Comparison of ENCODE assay signal across 7 mouse cellular contexts in the genomic region with DNA sequence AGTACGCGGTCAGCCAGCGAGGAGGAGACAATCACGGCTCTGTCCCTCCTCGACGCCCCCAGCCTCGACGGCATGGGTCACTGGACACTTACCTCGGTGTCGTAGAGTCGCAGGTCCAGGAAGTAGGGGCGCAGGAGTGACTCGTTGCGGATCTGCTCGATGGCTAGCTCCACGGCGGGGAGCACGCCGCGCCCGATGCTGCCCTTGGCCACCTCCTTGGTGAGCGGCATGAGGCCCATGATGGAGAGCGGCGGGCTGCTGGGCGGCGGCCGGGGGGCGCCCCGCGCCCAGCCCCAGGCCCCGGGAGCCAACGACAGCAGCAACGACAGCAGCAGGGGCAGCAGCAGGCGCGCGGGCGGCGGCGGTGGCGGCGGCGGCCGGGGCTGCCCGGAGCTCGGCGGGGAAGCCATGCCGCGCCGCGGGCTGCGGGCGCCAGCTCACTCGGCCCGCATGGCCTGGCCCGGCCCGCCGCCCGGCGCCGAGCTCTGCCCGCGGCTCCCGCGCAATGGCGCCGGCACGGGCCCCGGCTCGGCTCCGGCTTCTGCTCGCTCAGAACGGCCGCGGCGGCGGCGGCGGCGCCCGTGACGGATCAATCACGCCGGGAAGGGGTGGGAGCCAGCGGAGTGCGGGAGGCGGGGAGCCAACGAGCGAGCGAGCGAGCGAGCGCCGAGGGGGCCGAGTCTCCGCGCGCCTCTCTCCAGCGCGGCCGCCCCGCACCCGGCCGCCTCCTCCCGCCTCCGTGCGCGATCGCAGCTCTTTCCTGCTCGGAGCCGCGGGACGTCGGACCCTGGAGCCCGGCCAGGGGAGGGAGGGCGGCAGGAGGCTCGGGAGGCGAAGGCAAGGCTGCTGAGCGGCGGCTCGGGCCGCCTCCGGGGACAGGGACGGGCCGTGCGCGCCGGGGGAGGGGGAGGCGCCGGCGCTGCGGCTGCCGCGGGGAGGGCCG. TPM values are rescaled to one million over a fixed set of nuclear protein-coding genes. Genes with fewer than 3 reads are reported as not detected.
DNase-seq lines count a peak whose midpoint lies in the region; ATAC-seq and TF ChIP-seq lines count a peak whose summit lies in the region.

Gene Gabbr2, minus strand, starts transcription at position 858 of the 943 bp plus-strand sequence.

- H3K4me2 ChIP-seq in embryonic facial prominence, embryonic 14.5 days (ENCODE audit: low read depth, low read length), result peak within 1 kb of the TSS; percentile 95
- peak within 1 kb of the TSS; percentile 94 for H3K4me2 ChIP-seq in kidney, embryonic 15.5 days
- H3K4me2 ChIP-seq in limb, embryonic 15.5 days, result peak within 1 kb of the TSS; percentile 97

- H3K27me3 ChIP-seq in embryonic facial prominence, embryonic 14.5 days (replicated peaks; ENCODE audit: control insufficient read depth, insufficient read depth, low read length), result peaks cover 62% of the 10 kb centered on the region
- peaks cover 82% of the 10 kb centered on the region for H3K27me3 ChIP-seq in kidney, embryonic 15.5 days
- H3K27me3 ChIP-seq in limb, embryonic 15.5 days, result peaks cover 77% of the 10 kb centered on the region

- DNase-seq in ES-E14 (ENCODE audit: low read depth, low spot score) (no peak), ZHBTc4 (ENCODE audit: low read depth, low spot score) (peak; percentile 30)
- DNase-seq in embryonic facial prominence, embryonic 14.5 days (ENCODE audit: low spot score), result peak; percentile 33
- DNase-seq in right cerebral cortex, postnatal 14 days, result peak; percentile 72
- DNase-seq in spleen, adult 12 weeks (ENCODE audit: low spot score), result no peak

- WGBS in embryonic facial prominence, embryonic 14.5 days, result 2% methylated on average over 24 of the region's 134 CpGs
- under 1% methylated on average over 68 of the region's 134 CpGs for WGBS in kidney, embryonic 15.5 days
- 1% methylated on average over 80 of the region's 134 CpGs for WGBS in limb, embryonic 15.5 days

- peaks cover 0 to 5% of the 10 kb centered on the region in 2 experiments; a peak in 1 of 4 replicates for H3K4me1 ChIP-seq in ES-E14 (ENCODE audit: control insufficient read depth in 2 of 2, insufficient read depth in 2 of 2, low read length in 2 of 2, poor library complexity in 1 of 2)
- H3K4me1 ChIP-seq in embryonic facial prominence, embryonic 14.5 days (ENCODE audit: control insufficient read depth, insufficient read depth, low read length), result no peaks in the 10 kb centered on the region
- peaks cover 28% of the 10 kb centered on the region for H3K4me1 ChIP-seq in kidney, embryonic 15.5 days
- peaks cover 24% of the 10 kb centered on the region for H3K4me1 ChIP-seq in limb, embryonic 15.5 days

- ATAC-seq in embryonic facial prominence, embryonic 14.5 days (ENCODE audit: low read depth), result peak; percentile 35; the same call in 1 of the 2 replicates
- 0 out of 2 replicates have a peak, but pooled peaks have one; percentile 19 for ATAC-seq in kidney, embryonic 15.5 days (replicated peaks; ENCODE audit: low FRiP score)
- no peak for ATAC-seq in limb, embryonic 15.5 days (ENCODE audit: insufficient number of reproducible peaks, low FRiP score, low TSS enrichment, low read depth)

- no peaks in the 10 kb centered on the region for H3K36me3 ChIP-seq in ES-E14 (ENCODE audit: control insufficient read depth, insufficient read depth, low read length, poor library complexity, severe bottlenecking)
- no peaks in the 10 kb centered on the region for H3K36me3 ChIP-seq in embryonic facial prominence, embryonic 14.5 days (ENCODE audit: control insufficient read depth, insufficient read depth, low read length)
- H3K36me3 ChIP-seq in kidney, embryonic 15.5 days, result no peaks in the 10 kb centered on the region
- H3K36me3 ChIP-seq in limb, embryonic 15.5 days, result no peaks in the 10 kb centered on the region

- H3K9me3 ChIP-seq in ES-E14 (ENCODE audit: control insufficient read depth, insufficient read depth, low read depth, low read length), result no peaks in the 10 kb centered on the region
- no peaks in the 10 kb centered on the region for H3K9me3 ChIP-seq in embryonic facial prominence, embryonic 14.5 days (ENCODE audit: control insufficient read depth, low read length)
- no peaks in the 10 kb centered on the region for H3K9me3 ChIP-seq in kidney, embryonic 15.5 days (replicated peaks)
- no peaks in the 10 kb centered on the region for H3K9me3 ChIP-seq in limb, embryonic 15.5 days

- peak within 1 kb of the TSS; percentile 53 to 69; a peak in 3 of 4 replicates for H3K4me3 ChIP-seq in ES-E14 (ENCODE audit: insufficient read depth in 1 of 2, low read depth in 1 of 2, low read length in 2 of 2, poor library complexity in 1 of 2, severe bottlenecking in 1 of 2)
- H3K4me3 ChIP-seq in embryonic facial prominence, embryonic 14.5 days (ENCODE audit: low read depth, low read length), result peak within 1 kb of the TSS; percentile 56
- peak within 1 kb of the TSS; percentile 53 for H3K4me3 ChIP-seq in kidney, embryonic 15.5 days (replicated peaks)
- peak within 1 kb of the TSS; percentile 52 for H3K4me3 ChIP-seq in limb, embryonic 15.5 days

- in situ Hi-C loops in ES-E14 (cut with MboI; ENCODE audit: low sequenced_read_pairs in 2 of 2, unreplicated experiment in 2 of 2), result no loop called here

- no peak within 1 kb of the TSS for H3K9ac ChIP-seq in ES-E14 (ENCODE audit: insufficient read depth, low read depth, low read length, poor library complexity, severe bottlenecking)
- peak within 1 kb of the TSS; percentile 34 for H3K9ac ChIP-seq in embryonic facial prominence, embryonic 14.5 days (ENCODE audit: low read depth, low read length)
- no peak within 1 kb of the TSS for H3K9ac ChIP-seq in kidney, embryonic 15.5 days
- H3K9ac ChIP-seq in limb, embryonic 15.5 days, result no peak within 1 kb of the TSS

- H3K27ac ChIP-seq in ES-E14 (ENCODE audit: insufficient read depth, low read depth, low read length, poor library complexity, severe bottlenecking), result no peak within 1 kb of the TSS
- H3K27ac ChIP-seq in embryonic facial prominence, embryonic 14.5 days (replicated peaks; ENCODE audit: low read depth, low read length), result no peak within 1 kb of the TSS
- H3K27ac ChIP-seq in kidney, embryonic 15.5 days, result no peak within 1 kb of the TSS
- no peak within 1 kb of the TSS for H3K27ac ChIP-seq in limb, embryonic 15.5 days

TF ChIP-seq in ES-E14, 5 proteins besides CTCF, POLR2A, EP300 and RAD21:
- TF ChIP-seq ZNF384 (IDR thresholded peaks at IDR 0.05; ENCODE audit: low read depth, low read length) (no peak), HCFC1 (IDR thresholded peaks at IDR 0.05; ENCODE audit: borderline replicate concordance, insufficient read depth, low read length) (no peak), CHD2 (IDR thresholded peaks at IDR 0.05; ENCODE audit: low read depth, low read length) (no peak), ZC3H11A (IDR thresholded peaks at IDR 0.05; ENCODE audit: borderline replicate concordance, low read depth, low read length) (no peak), MAFK (IDR thresholded peaks at IDR 0.05; ENCODE audit: insufficient read depth, low read depth, low read length) (no peak)

RNA-seq across cellular contexts. Expression of gene Gabbr2, which starts in this region (rescaled TPM):
- 0.09 and 0.37 TPM in 2 replicates for total RNA-seq in ES-E14 (2012; rRNA removed)
- polyA plus RNA-seq in embryonic facial prominence, embryonic 14.5 days (2014; fragmentation: Nextera tagmentation; extraction: Ambion mirVana), result 0.64 and 0.78 TPM in 2 replicates
- polyA plus RNA-seq in kidney, embryonic 15.5 days (2015; fragmentation: Nextera tagmentation; extraction: Ambion mirVana), result 0.18 and 0.19 TPM in 2 replicates
- polyA plus RNA-seq in limb, embryonic 15.5 days (2015; fragmentation: Nextera tagmentation; extraction: Ambion mirVana), result 0.05 and 0.06 TPM in 2 replicates

Comparison
In these comparisons a context has a peak if more than half of its experiments do, and no peak if none do; other contexts are left out.
1. Peak in DNase-seq, ATAC-seq, H3K4me3 ChIP-seq, H3K9ac ChIP-seq and H3K4me2 ChIP-seq in embryonic facial prominence, embryonic 14.5 days; RNA of the gene not detected or under 1 TPM.
2. Peak in ATAC-seq, H3K4me3 ChIP-seq and H3K4me2 ChIP-seq in kidney, embryonic 15.5 days; RNA of the gene not detected or under 1 TPM.
3. DNase-seq: peak in ZHBTc4 (single experiment) and right cerebral cortex, postnatal 14 days (single experiment); none in ES-E14 (single experiment) and spleen, adult 12 weeks (single experiment).
4. Peak in every context shown above with its lines, with median percentiles within 50 percentile points of each other: H3K4me3 ChIP-seq and H3K4me2 ChIP-seq.